Mouse (Mus musculus): ENCODE measurements around the gene Gm2075.
A peak's percentile ranks its signal among the peaks of the same experiment; 100 is the strongest.
"Not testable (repeated sequence)": the region's sequence is repeated elsewhere in the genome, so short reads cannot be mapped to it uniquely, and the experiment has no call there.

The Gm2075 gene

GRCm38 (mm10) chr12:88011548-88011947, at the start of gene Gm2075:
Gm2075 (plus strand) TSS chr12:88011848.
- not testable (repeated sequence) for DNase-seq (ENCODE audit: low read depth, low spot score)

- DNase-seq (ENCODE audit: low read depth, low spot score) = not testable (repeated sequence)
These were observed 27.6 kb upstream of the Gm2075 start for GRCm38 (mm10) chr12:87984000-87984399.

- not testable (repeated sequence) for DNase-seq (ENCODE audit: low read depth, low spot score)
These were observed 7.5 kb upstream of the Gm2075 start for GRCm38 (mm10) chr12:88004118-88004517.

- DNase-seq (ENCODE audit: low read depth, low spot score) = not testable (repeated sequence)
These were observed 7.0 kb downstream of the Gm2075 start, which contains the start of gene Gm6803 for GRCm38 (mm10) chr12:88018671-88019070. Gm6803 (minus strand) TSS chr12:88018771.

GRCm38 (mm10) chr12:88026704-88027103, 15.1 kb downstream of the Gm2075 start, which contains the start of gene Gm2056:
Gm2056 (plus strand) TSS chr12:88027004.
- not testable (repeated sequence) for DNase-seq (ENCODE audit: low read depth, low spot score)

- DNase-seq (ENCODE audit: low read depth, low spot score) = not testable (repeated sequence)
These were observed 20.6 kb downstream of the Gm2075 start for GRCm38 (mm10) chr12:88032250-88032649.

- DNase-seq (ENCODE audit: low read depth, low spot score) = peak; percentile 4
These were observed 27.4 kb downstream of the Gm2075 start for GRCm38 (mm10) chr12:88039062-88039461.

- not testable (repeated sequence) for DNase-seq (ENCODE audit: low read depth, low spot score)
These were observed 28.1 kb downstream of the Gm2075 start for GRCm38 (mm10) chr12:88039703-88040102.

- DNase-seq (ENCODE audit: low read depth, low spot score) = not testable (repeated sequence)
These were observed 33.6 kb downstream of the Gm2075 start for GRCm38 (mm10) chr12:88045226-88045625.

Data from mesoderm, embryonic 11.5 days (tissue).